Mouse (Mus musculus): ENCODE measurements around the gene Tmem132d. TPM values are rescaled to one million over a fixed set of nuclear protein-coding genes. Genes with fewer than 3 reads are reported as not detected.

Tmem132d gene
- polyA plus RNA-seq, 1 experiment from 2014 or later, result not detected

- H3K36me3 ChIP-seq (ENCODE audit: inconsistent target), result no peaks in the 10 kb centered on the region
- H3K79me2 ChIP-seq (ENCODE audit: inconsistent target), result no peaks in the 10 kb centered on the region
- 95% methylated on average over 7 of the region's 7 CpGs for WGBS (ENCODE audit: missing documents)
- H3K4me3 ChIP-seq (ENCODE audit: inconsistent target), result no peak overlapping the region
- no peak overlapping the region for H3K27ac ChIP-seq
These were observed 63.8 kb downstream of the Tmem132d start for GRCm38 (mm10) chr5:128369111-128369510.

GRCm38 (mm10) chr5:128365261-128365985, 67.5 kb downstream of the Tmem132d start:
- H3K79me2 ChIP-seq (ENCODE audit: inconsistent target), result no peaks in the 10 kb centered on the region
- no peak overlapping the region for H3K27ac ChIP-seq
- no peak overlapping the region for H3K4me3 ChIP-seq (ENCODE audit: inconsistent target)
- no peaks in the 10 kb centered on the region for H3K36me3 ChIP-seq (ENCODE audit: inconsistent target)
- WGBS (ENCODE audit: missing documents), result 83% methylated on average over 2 of the region's 3 CpGs

- no peaks in the 10 kb centered on the region for H3K79me2 ChIP-seq (ENCODE audit: inconsistent target)
- no peaks in the 10 kb centered on the region for H3K36me3 ChIP-seq (ENCODE audit: inconsistent target)
- WGBS (ENCODE audit: missing documents), result 74% methylated on average over 23 of the region's 23 CpGs
- no peak overlapping the region for H3K27ac ChIP-seq
- no peak overlapping the region for H3K4me3 ChIP-seq (ENCODE audit: inconsistent target)
These were observed 71.8 kb downstream of the Tmem132d start for GRCm38 (mm10) chr5:128360946-128361675.

DNA sequence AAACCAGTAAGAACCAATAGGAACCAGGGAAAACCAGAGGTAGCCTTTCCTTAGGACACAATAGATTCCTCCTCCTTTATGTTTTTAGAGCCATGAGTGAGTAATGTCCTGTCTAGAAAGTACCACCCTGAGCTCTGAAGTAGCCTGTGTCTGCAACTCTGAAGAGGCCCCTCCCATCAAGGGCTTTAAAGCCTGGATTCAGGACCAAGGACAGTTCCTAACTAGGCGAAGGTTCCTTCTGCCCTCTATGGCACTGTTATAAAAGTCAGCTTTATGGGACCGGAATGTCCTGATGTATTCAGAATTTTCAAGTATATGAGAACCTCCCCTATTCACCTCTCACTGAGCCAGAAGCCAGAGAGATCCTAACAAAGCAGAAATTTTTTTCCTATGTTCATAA, 84.0 kb downstream of the Tmem132d start:
- Histone ChIP-seq H3K36me3 (ENCODE audit: inconsistent target) (no peaks in the 10 kb centered on the region), H3K27ac (no peak overlapping the region), H3K79me2 (ENCODE audit: inconsistent target) (no peaks in the 10 kb centered on the region), H3K4me3 (ENCODE audit: inconsistent target) (no peak overlapping the region)
- 58% methylated on average over 2 of the region's 2 CpGs for WGBS (ENCODE audit: missing documents)

GRCm38 (mm10) chr5:128336841-128337240, 96.0 kb downstream of the Tmem132d start:
- no peak overlapping the region for H3K27ac ChIP-seq
- 80% methylated on average over 7 of the region's 7 CpGs for WGBS (ENCODE audit: missing documents)
- H3K79me2 ChIP-seq (ENCODE audit: inconsistent target), result no peaks in the 10 kb centered on the region
- no peak overlapping the region for H3K4me3 ChIP-seq (ENCODE audit: inconsistent target)
- H3K36me3 ChIP-seq (ENCODE audit: inconsistent target), result no peaks in the 10 kb centered on the region

DNA sequence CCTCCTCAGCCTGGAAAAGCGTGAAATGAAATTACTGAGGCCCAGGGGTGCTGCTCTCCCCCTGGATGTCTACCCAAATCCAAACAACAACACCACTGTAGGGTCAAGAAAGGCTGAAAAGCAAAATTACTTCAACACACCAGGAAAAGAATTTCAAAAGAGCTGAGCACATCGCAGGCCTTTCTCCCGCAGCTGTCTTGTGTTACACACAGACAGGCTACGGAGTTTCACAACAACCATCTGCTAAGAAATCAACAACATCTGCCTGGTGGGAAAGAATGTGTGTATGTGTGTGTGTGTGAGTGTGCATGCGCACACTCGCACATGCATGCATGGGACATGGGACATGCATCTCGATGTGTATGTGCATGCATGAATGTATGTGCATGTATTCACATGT, 100.1 kb downstream of the Tmem132d start:
- no peaks in the 10 kb centered on the region for H3K79me2 ChIP-seq (ENCODE audit: inconsistent target)
- H3K4me3 ChIP-seq (ENCODE audit: inconsistent target), result no peak overlapping the region
- H3K27ac ChIP-seq, result no peak overlapping the region
- WGBS (ENCODE audit: missing documents), result 87% methylated on average over 7 of the region's 7 CpGs
- H3K36me3 ChIP-seq (ENCODE audit: inconsistent target), result no peaks in the 10 kb centered on the region

- WGBS (ENCODE audit: missing documents), result 87% methylated on average over 8 of the region's 8 CpGs
These were observed 102.5 kb downstream of the Tmem132d start for GRCm38 (mm10) chr5:128330351-128330750.

DNA sequence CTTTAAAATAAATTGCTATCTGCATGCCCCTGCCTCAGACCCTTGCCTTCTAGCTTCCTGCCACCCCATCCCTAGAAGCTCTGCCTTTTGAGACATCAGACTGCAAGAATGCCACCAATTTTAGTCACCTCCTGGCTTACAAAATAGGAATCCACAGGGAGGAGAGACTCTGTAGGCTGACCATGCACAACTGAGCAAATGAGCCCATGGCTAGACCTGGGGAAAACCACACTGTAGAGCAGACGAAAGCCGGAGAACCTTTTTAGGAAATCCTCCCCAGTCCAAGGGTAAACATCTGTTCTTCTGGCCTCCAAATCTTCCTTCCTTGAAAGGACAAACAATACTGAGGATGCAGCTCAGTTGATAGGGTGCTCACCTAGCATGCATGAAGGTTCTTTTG, 130.5 kb downstream of the Tmem132d start:
- Histone ChIP-seq H3K36me3 (ENCODE audit: inconsistent target) (no peaks in the 10 kb centered on the region), H3K27ac (no peak overlapping the region), H3K79me2 (ENCODE audit: inconsistent target) (no peaks in the 10 kb centered on the region), H3K4me3 (ENCODE audit: inconsistent target) (no peak overlapping the region)
- WGBS (ENCODE audit: missing documents), result 74% methylated on average over 2 of the region's 2 CpGs

More at GRCm38 (mm10) chr5:128330351-128330750, 102.5 kb downstream of the Tmem132d start:
- H3K79me2 ChIP-seq (ENCODE audit: inconsistent target), result no peaks in the 10 kb centered on the region
- no peak overlapping the region for H3K27ac ChIP-seq
- H3K4me3 ChIP-seq (ENCODE audit: inconsistent target), result no peak overlapping the region
- H3K36me3 ChIP-seq (ENCODE audit: inconsistent target), result no peaks in the 10 kb centered on the region

GRCm38 (mm10) chr5:128291191-128291590, 141.7 kb downstream of the Tmem132d start:
- 3% methylated on average over 2 of the region's 2 CpGs for WGBS (ENCODE audit: missing documents)
- H3K4me3 ChIP-seq (ENCODE audit: inconsistent target), result no peak overlapping the region
- no peaks in the 10 kb centered on the region for H3K79me2 ChIP-seq (ENCODE audit: inconsistent target)
- no peaks in the 10 kb centered on the region for H3K36me3 ChIP-seq (ENCODE audit: inconsistent target)
- no peak overlapping the region for H3K27ac ChIP-seq

DNA sequence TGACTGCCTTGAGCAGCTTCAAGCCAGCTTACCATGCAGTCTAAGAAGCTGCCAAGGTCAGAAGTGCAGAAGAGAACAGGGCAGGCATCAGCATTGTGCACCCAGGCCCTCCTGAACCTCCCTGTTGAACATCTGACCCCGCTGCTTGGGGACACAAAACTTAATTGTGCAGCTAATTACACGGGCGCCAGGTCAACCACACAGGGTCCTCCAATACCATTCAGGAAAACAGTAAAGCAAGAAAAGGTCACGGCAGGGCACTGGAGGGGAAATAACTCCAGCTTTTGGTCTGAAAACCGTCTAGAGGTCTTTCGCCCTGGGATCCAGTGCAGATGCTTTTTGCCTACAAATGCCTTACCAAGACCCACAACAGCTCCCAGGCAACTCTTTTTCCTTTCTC, 159.6 kb downstream of the Tmem132d start:
- H3K27ac ChIP-seq, result no peak overlapping the region
- H3K36me3 ChIP-seq (ENCODE audit: inconsistent target), result no peaks in the 10 kb centered on the region
- no peak overlapping the region for H3K4me3 ChIP-seq (ENCODE audit: inconsistent target)
- 75% methylated on average over 5 of the region's 6 CpGs for WGBS (ENCODE audit: missing documents)
- H3K79me2 ChIP-seq (ENCODE audit: inconsistent target), result no peaks in the 10 kb centered on the region

DNA sequence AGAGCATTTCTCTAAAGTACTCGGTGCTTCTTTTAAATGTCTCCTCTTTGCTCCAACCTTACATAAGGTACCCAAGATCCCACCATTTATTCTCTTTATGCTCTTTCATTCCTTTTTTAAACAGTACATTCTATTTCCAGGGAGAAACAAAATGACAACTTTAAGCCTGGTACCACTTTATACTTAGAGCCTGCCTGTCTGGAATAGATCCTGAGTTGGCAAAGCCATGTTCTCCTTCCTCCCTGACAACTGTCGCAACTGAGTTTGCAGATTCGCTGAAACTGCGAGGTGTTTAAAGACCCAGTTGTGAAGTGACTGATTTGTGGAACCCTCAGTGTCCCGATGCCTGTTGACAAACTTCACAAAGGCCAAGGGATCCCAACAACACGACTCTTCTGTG, 165.5 kb downstream of the Tmem132d start:
- Histone ChIP-seq H3K4me3 (ENCODE audit: inconsistent target) (no peak overlapping the region), H3K79me2 (ENCODE audit: inconsistent target) (no peaks in the 10 kb centered on the region), H3K27ac (no peak overlapping the region), H3K36me3 (ENCODE audit: inconsistent target) (no peaks in the 10 kb centered on the region)
- WGBS (ENCODE audit: missing documents), result 92% methylated on average over 6 of the region's 6 CpGs

DNA sequence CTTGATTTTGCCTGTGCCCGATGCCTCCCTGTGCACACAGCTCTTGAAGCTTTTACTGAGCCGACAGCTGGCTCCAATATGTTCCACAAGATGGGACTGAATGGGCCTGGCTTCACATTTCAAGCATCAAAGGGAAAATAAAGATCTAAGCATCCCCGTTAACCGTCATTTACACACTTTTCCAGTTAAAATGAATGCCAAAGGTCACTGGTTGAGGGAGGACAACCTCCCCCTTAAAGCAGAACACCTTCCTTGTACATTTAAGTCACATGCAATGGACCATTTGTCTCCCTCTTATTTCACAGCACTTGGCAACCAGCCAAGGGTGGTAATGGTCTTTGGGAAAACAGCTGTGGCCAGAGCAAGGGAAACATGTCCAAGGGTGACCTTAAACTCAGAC, 188.7 kb downstream of the Tmem132d start:
- 85% methylated on average over 4 of the region's 4 CpGs for WGBS (ENCODE audit: missing documents)
- no peaks in the 10 kb centered on the region for H3K79me2 ChIP-seq (ENCODE audit: inconsistent target)
- H3K27ac ChIP-seq, result no peak overlapping the region
- no peaks in the 10 kb centered on the region for H3K36me3 ChIP-seq (ENCODE audit: inconsistent target)
- H3K4me3 ChIP-seq (ENCODE audit: inconsistent target), result no peak overlapping the region

- no peaks in the 10 kb centered on the region for H3K79me2 ChIP-seq (ENCODE audit: inconsistent target)
- H3K36me3 ChIP-seq (ENCODE audit: inconsistent target), result no peaks in the 10 kb centered on the region
- no peak overlapping the region for H3K27ac ChIP-seq
- 67% methylated on average over 9 of the region's 9 CpGs for WGBS (ENCODE audit: missing documents)
- H3K4me3 ChIP-seq (ENCODE audit: inconsistent target), result no peak overlapping the region
These were observed 196.1 kb downstream of the Tmem132d start for GRCm38 (mm10) chr5:128236638-128237335.

GRCm38 (mm10) chr5:128235611-128236010, 197.3 kb downstream of the Tmem132d start:
- 57% methylated on average over 1 of the region's 1 CpGs for WGBS (ENCODE audit: missing documents)
- Histone ChIP-seq H3K79me2 (ENCODE audit: inconsistent target) (no peaks in the 10 kb centered on the region), H3K4me3 (ENCODE audit: inconsistent target) (no peak overlapping the region), H3K27ac (no peak overlapping the region), H3K36me3 (ENCODE audit: inconsistent target) (no peaks in the 10 kb centered on the region)

DNA sequence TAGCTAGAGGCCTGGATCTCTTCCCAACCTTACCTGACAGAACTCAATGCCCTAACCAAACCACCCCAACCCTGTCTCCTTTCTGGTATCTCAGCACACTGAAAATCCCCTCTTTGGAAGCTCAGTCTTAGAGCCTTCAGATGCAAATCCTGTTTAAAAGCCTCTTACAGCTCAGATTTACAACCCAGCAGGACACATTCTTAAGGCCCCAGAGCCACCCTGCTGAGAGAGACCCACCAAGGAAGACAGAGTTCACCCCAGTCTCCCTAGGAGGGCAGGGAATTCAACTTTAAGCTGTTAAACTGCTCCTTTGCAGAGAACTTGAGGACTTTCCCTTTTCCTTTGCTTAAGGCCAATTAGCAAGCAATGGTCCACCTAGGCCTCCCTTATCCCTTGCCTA, 199.8 kb downstream of the Tmem132d start:
- Histone ChIP-seq H3K27ac (no peak overlapping the region), H3K4me3 (ENCODE audit: inconsistent target) (no peak overlapping the region), H3K36me3 (ENCODE audit: inconsistent target) (no peaks in the 10 kb centered on the region), H3K79me2 (ENCODE audit: inconsistent target) (no peaks in the 10 kb centered on the region)

All from macrophage (primary cell).